Mouse (Mus musculus): ENCODE data around the gene Atg101. TPM values are rescaled to one million over a fixed set of nuclear protein-coding genes. Genes with fewer than 3 reads are reported as not detected.

Atg101 gene
- total and polyA plus RNA-seq, 3 experiments = 75.2 to 75.5 TPM; not detected in 1

DNA sequence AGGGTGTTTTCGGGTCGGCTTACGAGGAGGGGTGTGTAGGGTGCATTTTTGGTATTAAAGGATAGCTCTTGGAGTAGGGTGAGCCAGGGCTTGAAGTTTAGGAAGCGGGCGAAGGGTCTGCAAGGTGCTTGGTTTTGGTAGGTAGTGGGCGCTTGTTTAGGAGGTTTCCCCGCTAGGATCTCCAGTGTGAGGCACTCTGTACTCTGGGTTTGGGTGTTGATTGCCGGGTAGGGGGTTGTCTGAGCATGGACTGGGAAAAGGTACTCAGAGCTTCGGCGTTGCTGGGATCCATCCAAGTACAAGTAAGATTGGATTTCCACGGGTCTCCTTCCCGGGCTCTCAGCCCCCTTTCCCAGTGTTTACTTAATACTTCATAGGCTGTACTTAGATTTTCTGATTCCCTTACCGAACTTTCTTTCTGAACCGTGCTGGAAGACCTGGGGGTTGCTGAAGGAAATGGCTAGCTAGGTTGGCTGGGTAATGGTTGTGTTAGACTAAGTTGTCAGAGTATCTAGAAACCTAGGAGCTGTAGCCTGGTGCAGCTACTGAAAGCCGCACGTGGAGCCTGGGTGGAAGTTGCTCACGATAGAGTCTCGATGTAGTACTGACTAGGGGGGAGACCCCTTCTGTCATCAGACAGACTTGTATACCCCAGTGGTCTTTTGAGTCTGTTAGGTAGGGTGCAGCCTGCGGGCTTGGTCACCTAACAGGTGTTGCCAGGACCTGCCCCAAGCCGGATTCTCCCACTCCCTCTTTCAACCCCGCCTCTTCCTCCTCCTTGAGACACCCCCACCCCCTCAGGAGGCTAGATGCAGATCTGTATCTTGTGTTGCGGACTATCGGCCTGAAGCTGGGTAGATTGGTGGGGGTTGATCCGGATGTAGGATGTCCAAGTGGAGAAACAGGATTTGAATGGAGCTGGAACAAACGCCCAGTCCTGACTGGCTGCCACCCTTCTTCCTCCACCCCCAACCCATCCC is 16.7 kb upstream of the Atg101 start:
- no peaks in the 10 kb centered on the region for H3K9me3 ChIP-seq (replicated peaks; ENCODE audit: insufficient read depth, low read length)
- no peak for DNase-seq (ENCODE audit: low read depth, low spot score)
- no peaks in the 10 kb centered on the region for H3K27me3 ChIP-seq (ENCODE audit: control insufficient read depth in 1 of 2, insufficient read depth in 2 of 2, low read length in 2 of 2)
- H3K9ac ChIP-seq (ENCODE audit: control insufficient read depth, low read depth, low read length, poor library complexity, severe bottlenecking) = no peak overlapping the region
- TF ChIP-seq TBP (IDR thresholded peaks at IDR 0.05; ENCODE audit: low read depth, low read length) (no peak), HCFC1 (IDR thresholded peaks at IDR 0.05; ENCODE audit: low read depth, low read length) (no peak), UBTF (IDR thresholded peaks at IDR 0.05; ENCODE audit: borderline replicate concordance, insufficient read depth, low read depth, low read length) (no peak), ZNF384 (IDR thresholded peaks at IDR 0.05; ENCODE audit: low read depth, low read length) (no peak), BHLHE40 (IDR thresholded peaks at IDR 0.05; ENCODE audit: borderline replicate concordance, low read depth, low read length) (no peak), MYC (IDR thresholded peaks at IDR 0.05; ENCODE audit: low read depth, low read length) (no peak), JUND (IDR thresholded peaks at IDR 0.05; ENCODE audit: low read depth, low read length) (no peak), MEF2A (IDR thresholded peaks at IDR 0.05; ENCODE audit: extremely low read depth, insufficient replicate concordance, low read depth, low read length, poor library complexity, severe bottlenecking) (no peak), ZKSCAN1 (IDR thresholded peaks at IDR 0.05; ENCODE audit: low read depth, low read length) (no peak)
- no peak overlapping the region for H3K4me3 ChIP-seq (ENCODE audit: control insufficient read depth in 1 of 2, insufficient read depth in 1 of 2, low read depth in 2 of 2, low read length in 2 of 2)
- H3K27ac ChIP-seq (ENCODE audit: control insufficient read depth, low read depth, low read length) = no peak overlapping the region
- peaks cover 0 to 5% of the 10 kb centered on the region in 2 experiments; a peak in 1 of 4 replicates for H3K4me1 ChIP-seq (ENCODE audit: control insufficient read depth in 1 of 2, insufficient read depth in 2 of 2, low read length in 2 of 2)
- H3K79me2 ChIP-seq (ENCODE audit: control insufficient read depth, insufficient read depth, low read length, poor library complexity) = no peaks in the 10 kb centered on the region
- no peaks in the 10 kb centered on the region; a peak in 1 of 4 replicates for H3K36me3 ChIP-seq (ENCODE audit: control insufficient read depth in 1 of 2, insufficient read depth in 2 of 2, low read length in 2 of 2)

DNA sequence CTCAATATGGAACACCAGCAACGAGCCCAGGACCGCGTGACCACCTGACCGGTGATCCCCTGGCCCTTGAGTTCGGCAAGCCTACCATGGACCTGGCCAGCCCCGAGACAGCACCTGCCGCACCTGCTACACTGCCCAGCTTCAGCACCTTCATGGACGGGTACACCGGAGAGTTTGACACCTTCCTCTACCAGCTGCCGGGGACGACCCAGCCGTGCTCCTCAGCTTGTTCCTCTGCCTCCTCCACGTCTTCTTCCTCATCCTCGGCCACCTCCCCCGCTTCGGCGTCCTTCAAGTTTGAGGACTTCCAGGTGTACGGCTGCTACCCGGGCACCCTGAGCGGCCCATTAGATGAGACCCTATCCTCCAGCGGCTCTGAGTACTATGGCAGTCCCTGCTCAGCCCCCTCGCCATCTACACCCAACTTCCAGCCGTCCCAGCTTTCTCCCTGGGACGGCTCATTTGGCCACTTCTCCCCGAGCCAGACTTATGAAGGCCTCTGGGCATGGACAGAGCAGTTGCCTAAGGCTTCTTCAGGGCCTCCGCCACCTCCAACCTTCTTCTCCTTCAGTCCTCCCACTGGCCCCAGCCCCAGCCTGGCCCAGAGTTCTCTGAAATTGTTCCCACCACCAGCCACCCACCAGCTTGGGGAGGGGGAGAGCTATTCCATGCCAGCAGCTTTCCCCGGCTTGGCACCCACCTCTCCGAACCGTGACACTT is 13.8 kb upstream of the Atg101 start:
- no peak for DNase-seq (ENCODE audit: low read depth, low spot score)
- H3K4me3 ChIP-seq (ENCODE audit: control insufficient read depth in 1 of 2, insufficient read depth in 1 of 2, low read depth in 2 of 2, low read length in 2 of 2) = no peak overlapping the region
- H3K27ac ChIP-seq (ENCODE audit: control insufficient read depth, low read depth, low read length) = no peak overlapping the region
- H3K79me2 ChIP-seq (ENCODE audit: control insufficient read depth, insufficient read depth, low read length, poor library complexity) = no peaks in the 10 kb centered on the region
- no peaks in the 10 kb centered on the region for H3K9me3 ChIP-seq (replicated peaks; ENCODE audit: insufficient read depth, low read length)
- no peaks in the 10 kb centered on the region for H3K27me3 ChIP-seq (ENCODE audit: control insufficient read depth in 1 of 2, insufficient read depth in 2 of 2, low read length in 2 of 2)
- H3K9ac ChIP-seq (ENCODE audit: control insufficient read depth, low read depth, low read length, poor library complexity, severe bottlenecking) = no peak overlapping the region
- no peaks in the 10 kb centered on the region for H3K4me1 ChIP-seq (ENCODE audit: control insufficient read depth in 1 of 2, insufficient read depth in 2 of 2, low read length in 2 of 2)
- no peak for TF ChIP-seq POLR2AphosphoS5 (IDR thresholded peaks at IDR 0.05; ENCODE audit: borderline replicate concordance, low read depth, low read length)
- TF ChIP-seq E2F4 (IDR thresholded peaks at IDR 0.05; ENCODE audit: borderline replicate concordance, low read depth, low read length) = no peak
- no peak for TF ChIP-seq UBTF (IDR thresholded peaks at IDR 0.05; ENCODE audit: borderline replicate concordance, insufficient read depth, low read depth, low read length)
- TF ChIP-seq ZNF384 (IDR thresholded peaks at IDR 0.05; ENCODE audit: low read depth, low read length) = no peak
- TF ChIP-seq TAL1 (IDR thresholded peaks at IDR 0.05; ENCODE audit: low read length) = no peak
- TF ChIP-seq MYC (IDR thresholded peaks at IDR 0.05; ENCODE audit: low read depth, low read length) = no peak
- TF ChIP-seq MYB (IDR thresholded peaks at IDR 0.05; ENCODE audit: low read depth, low read length) = no peak
- no peak for TF ChIP-seq SIN3A (IDR thresholded peaks at IDR 0.05; ENCODE audit: low read length)
- no peak for TF ChIP-seq CHD2 (IDR thresholded peaks at IDR 0.05; ENCODE audit: low read length)
- no peak for TF ChIP-seq SMC3 (IDR thresholded peaks at IDR 0.05; ENCODE audit: low read depth, low read length)
- TF ChIP-seq TCF12 (IDR thresholded peaks at IDR 0.05; ENCODE audit: low read depth, low read length) = no peak
- no peak for TF ChIP-seq JUND (IDR thresholded peaks at IDR 0.05; ENCODE audit: low read depth, low read length)
- TF ChIP-seq KAT2A (conservative IDR thresholded peaks at IDR 0.05; ENCODE audit: low read depth, low read length) = no peak
- no peak for TF ChIP-seq POLR2A (IDR thresholded peaks at IDR 0.05; ENCODE audit: control insufficient read depth in 1 of 2, insufficient read depth in 1 of 2, low read depth in 1 of 2, low read length in 2 of 2, poor library complexity in 1 of 2)
- no peak for TF ChIP-seq ELF1 (IDR thresholded peaks at IDR 0.05; ENCODE audit: low read depth, low read length)
- no peaks in the 10 kb centered on the region for H3K36me3 ChIP-seq (ENCODE audit: control insufficient read depth in 1 of 2, insufficient read depth in 2 of 2, low read length in 2 of 2)

Data from MEL (cell line).